Mouse (Mus musculus): ENCODE results near the gene Dse.

The Dse gene

DNA sequence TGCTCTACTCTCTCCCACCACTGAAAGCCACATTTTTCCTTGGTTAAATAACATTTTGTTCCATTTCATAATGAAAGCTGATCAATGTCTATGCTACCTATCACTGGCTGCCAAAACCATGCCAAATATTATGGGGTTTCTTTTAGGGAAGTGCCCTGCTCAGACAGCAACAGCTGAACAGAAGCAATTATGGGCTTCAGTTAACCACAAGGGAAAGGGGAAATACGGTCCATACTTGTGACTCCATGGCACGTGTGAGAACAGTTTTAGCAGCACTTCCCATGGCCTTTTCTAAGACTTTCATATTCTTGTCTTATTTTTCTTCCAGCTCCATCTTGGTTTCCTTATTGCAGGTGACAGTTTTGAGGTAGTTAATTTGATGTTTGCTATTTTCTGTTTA lies 76.2 kb downstream of the Dse start:
- no peak for DNase-seq (ENCODE audit: low read depth, low spot score)

DNA sequence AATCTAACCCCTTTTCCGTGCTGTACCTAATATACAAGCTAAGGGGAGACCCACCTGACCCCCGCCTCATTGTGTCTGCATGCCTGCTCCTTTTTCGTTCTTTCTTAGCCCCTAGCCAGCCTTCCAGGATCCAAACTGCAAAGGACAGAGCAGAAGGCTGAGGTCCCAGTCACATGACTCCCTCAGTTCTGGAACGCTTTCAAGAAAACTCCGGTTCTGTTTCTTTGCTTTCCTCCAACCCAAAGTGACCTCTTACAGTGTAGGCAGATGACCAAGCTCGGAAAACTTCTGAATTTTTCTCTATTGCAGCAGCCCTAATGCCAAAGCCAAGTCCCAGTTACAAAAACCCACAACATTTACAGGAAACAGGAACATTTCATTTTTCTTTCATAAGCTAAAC lies 79.1 kb downstream of the Dse start:
- no peak for DNase-seq (ENCODE audit: low read depth, low spot score)

DNA sequence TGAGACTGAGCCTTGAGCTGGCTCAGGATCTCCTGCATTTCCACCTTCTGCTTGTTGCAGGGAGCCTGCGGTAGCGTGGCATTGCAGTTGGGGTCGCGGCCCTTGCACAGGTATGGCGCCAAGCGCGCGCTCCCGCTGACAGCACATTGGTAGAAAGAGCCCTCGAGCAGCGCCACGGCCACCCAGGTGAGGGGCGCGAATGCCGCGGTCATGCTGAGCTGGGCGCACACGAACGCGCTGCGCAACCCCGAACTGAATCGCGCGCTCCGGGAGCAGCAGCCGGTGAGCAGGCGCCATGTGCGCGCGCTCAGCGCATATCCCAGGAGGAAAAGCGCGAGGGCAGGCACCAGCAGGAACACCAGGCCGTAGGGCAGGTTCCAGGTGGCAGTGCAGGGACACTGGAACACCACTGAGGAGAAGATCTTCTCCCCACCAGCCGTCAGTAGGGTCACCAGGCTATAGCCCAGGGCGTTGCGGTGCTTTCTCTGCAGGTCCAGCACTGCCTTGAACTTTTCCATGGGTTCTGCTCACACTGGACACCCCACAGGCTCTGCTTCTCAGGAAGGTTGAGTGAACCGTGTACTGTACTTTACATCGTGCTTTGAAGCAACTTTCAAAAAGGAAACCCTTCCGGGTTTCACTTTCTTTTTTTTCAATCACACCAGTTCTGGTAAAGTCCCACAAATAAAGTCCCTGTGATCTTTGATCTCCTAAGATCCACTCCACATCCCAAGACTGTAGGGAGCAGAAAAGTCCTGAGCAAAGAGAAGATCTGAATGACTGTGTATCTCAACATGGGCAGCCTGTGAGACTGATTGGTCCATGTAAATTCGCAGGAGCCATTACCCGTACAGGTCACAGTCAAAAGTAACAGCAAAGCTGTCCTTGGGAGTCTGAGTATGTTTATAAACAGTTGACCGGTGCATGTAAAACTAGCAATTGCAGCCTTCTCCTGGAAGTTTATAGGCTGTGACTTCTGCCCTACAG lies 79.8 kb downstream of the Dse start, which contains the start of gene Calhm6:
Calhm6 (minus strand) TSS at position 593 of the 987 bp plus-strand sequence.
- DNase-seq (ENCODE audit: low read depth, low spot score) = peak; percentile 9

DNA sequence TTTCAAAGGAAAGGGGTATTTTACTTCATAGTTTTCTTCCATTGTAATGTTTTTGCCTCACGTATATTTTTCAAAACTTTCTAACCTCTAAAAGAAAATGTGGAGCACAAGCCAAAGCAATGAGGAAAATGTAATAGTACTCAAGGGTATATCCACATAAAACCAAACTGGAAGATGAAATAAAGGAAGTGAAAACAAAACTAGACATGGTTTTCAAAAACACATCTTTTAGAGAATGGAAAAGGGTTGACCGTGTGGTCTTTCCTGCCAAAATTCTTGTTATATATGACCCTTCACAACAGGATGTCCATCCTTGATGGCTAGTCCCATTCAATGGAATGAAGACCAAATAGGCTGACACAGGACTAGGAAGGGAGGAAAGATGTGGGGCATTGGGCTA lies 89.1 kb downstream of the Dse start:
- DNase-seq (ENCODE audit: low read depth, low spot score) = no peak

DNA sequence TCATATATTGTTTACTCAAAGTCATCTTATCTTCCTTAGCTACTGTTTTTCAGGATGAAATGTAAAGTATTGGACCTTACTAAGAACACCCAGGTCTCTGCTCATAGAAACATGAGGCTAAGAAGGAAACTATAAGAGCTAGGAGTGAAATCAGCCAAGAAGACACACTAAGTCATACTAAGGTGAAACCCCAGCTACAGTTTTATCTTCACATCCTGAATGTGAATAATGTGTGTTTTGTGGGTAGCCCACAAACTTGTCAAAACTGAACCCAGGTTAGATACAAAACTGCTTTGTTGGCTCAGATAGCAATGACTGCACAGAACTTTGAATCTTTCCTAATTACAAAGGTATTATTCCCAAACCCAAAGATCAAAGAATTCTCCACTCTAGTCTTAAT lies 89.7 kb downstream of the Dse start:
- no peak for DNase-seq (ENCODE audit: low read depth, low spot score)

DNA sequence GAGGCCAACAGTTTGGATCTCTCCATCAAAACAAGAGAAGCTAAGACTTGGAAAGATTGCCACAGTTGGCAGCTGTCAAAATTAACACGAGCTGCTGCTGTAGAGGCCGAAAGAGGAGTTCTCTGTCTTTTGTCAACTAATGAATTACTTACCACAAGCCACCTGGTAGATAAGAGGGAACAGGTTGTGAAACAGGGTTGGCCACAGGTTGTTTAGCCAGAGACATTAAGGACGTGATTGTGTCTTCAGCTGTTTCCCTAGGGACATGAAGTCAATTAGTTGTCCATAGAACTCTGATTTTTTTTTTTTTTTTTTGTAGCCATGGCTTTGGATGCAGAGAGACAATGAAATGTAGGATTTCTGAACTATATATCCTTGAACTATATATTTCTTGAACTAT lies 90.4 kb downstream of the Dse start:
- DNase-seq (ENCODE audit: low read depth, low spot score) = no peak

DNA sequence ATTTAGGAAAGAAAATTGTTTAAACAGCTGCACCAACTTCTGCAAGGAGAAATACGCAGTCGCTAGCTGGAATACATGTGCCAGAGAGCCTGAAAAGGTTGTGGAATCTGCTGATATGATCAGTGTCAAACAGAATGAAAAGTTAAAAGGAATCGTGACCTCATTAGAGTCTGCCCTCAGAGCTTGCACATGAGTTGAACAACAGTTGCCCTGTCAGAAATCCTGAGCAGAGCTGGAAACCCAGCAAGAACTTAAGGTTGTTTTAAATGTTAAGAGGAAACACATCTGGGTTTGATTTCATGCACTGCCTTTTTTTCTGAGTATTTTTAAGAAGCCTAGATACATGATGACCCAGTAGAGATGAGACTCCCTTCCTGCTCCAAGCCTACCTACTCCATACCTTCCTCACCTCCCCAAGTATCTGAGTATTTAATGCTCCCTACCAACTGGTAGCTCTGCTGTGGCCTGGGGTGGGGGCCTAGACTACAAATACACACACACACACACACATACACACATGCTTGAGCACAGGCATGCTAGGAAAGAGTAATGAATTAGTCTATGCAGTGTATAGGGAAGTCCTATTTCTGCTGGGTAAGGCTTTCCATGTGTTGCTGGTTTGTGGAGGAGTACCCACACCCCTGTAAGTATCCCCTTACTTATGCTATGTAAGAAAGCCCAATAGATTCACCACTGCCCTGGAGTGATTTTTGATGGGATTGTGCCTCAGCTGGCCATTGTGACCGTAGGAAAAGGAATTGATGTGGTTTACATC lies 95.4 kb downstream of the Dse start:
- DNase-seq (ENCODE audit: low read depth, low spot score) = no peak

DNA sequence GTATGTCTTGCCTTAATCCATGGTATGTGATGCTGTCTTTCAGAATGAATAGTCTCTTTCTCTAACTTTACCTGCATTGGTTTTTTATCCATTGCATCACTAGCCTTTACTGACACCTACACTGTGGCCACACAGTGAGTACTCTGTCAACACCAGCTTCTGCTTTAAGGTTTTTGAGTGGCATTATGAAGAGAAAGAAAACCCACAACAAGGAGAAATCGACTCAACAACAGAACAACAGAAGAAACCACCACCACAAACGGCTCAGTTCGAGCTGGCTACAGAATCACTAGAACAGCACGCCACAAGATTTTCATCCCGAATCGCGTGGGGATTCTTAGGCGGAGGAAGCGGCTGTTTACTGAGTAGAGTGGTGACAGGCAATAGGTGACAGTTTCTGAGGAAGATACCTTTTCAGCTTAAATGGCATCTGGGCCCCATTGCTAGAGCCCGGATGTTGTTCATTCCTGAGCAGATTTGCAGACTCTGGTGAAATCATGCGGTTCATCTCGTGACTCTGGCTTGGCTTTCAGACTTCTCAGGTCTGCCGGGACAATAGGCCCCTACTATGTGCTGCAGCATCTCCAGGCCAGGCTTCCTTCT lies 96.6 kb downstream of the Dse start:
- no peak for DNase-seq (ENCODE audit: low read depth, low spot score)
